Mouse (Mus musculus): Measurements from ENCODE around the gene Jmjd1c.

DNA sequence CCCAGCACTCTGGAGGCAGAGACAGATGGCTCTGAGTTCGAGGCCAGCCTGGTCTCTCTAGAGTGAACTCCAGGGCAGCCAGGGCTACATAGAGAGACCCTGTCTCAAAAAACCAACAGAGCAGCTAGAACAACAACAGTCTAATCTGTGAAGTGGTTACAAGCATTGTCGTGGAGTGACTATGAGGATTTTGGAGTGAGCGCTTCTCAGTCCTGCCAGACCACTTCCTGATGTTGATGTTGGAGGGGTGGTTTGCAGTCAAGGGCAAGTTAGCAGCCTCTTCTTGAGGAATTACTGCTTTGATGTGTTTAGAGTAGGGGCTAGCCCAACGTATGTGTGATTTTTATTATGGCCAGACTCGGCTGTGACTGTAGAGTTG lies 15.9 kb downstream of the Jmjd1c start:
- TF ChIP-seq CTCF (IDR thresholded peaks at IDR 0.05; ENCODE audit: control insufficient read depth, insufficient read depth, insufficient replicate concordance, low read depth, low read length) (no peak), POLR2A (IDR thresholded peaks at IDR 0.05; ENCODE audit: control insufficient read depth, low read depth, low read length) (no peak)
